Mouse (Mus musculus): Measurements from ENCODE around the gene Apaf1. TPM values are rescaled to one million over a fixed set of nuclear protein-coding genes. Genes with fewer than 3 reads are reported as not detected.
A peak's percentile ranks its signal among the peaks of the same experiment; 100 is the strongest.

Gene Apaf1
- polyA plus RNA-seq, 1 experiment from 2014 or later: 29.6 TPM

DNA sequence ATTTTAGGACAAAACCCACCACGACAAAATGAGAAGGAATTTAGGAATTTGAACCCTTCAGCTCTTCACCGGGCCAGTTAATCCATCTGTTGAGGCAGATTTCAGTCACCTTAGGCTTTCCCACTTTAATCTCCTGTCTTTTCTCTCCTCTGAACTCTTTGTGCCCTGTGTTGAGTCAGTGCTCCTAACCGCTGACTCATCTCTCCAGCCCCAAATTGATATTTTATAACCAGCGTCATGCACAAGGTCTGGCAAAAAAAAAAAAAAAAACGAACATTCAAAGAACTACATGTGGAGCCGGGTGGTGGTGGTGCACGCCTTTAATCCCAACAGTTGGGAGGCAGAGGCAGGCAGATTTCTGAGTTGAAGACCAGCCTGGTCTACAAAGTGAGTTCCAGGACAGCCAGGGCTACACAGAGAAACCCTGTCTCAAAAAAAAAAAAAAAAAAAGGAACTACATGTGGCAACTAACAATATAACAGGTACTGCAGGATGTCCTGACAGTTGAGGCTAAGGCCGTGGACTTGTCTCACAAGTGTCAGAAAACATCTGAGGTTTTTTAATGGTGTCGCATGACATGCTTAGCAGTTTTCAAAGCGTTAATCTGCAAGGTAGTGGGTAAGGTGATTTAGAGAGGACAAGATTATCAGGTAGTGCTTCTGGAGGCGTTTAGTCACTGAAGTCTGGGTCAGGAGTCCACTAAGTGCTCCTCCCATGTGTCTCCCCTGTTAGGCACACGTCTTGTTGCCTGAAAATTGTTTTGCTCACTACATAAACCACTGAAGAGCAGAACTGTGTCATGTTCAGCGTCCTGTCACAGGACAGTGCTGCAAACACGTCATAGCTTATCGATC is 11.9 kb upstream of the Apaf1 start:
- Histone ChIP-seq H3K4me3 (replicated peaks; ENCODE audit: low read depth, low read length) (no peak overlapping the region), H3K27ac (replicated peaks; ENCODE audit: low read depth, low read length) (no peak overlapping the region), H3K9me3 (ENCODE audit: control insufficient read depth, low read length) (no peaks in the 10 kb centered on the region), H3K4me2 (ENCODE audit: low read length) (no peak overlapping the region), H3K9ac (replicated peaks; ENCODE audit: low read length) (no peak overlapping the region), H3K4me1 (ENCODE audit: control insufficient read depth, insufficient read depth, low read length) (no peaks in the 10 kb centered on the region), H3K27me3 (ENCODE audit: control insufficient read depth, insufficient read depth, low read length) (no peaks in the 10 kb centered on the region), H3K36me3 (ENCODE audit: control insufficient read depth, insufficient read depth, low read length) (no peaks in the 10 kb centered on the region)
- WGBS: 91% methylated on average over 15 of the region's 15 CpGs
- DNase-seq (no peak), ATAC-seq (ENCODE audit: low FRiP score, low TSS enrichment) (no peak)

DNA sequence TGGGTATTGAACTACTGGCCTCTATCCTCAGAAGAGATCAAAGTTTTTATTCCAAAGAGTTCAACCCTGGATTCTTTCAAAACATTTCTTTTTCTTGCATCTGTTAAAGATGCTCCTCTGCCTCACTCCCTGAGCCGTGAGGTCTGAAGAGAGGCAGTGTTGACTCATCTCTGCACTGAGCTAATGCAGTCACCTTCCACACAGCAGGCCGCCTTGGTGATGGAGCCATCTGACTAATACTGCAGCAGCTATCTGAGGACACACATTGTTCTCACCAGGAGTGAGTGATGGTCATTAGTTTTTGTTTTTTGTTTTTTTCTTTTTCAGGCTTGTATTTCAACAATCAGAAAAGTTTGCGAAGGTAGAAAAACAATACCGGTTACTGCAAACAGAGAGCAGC is 10.2 kb upstream of the Apaf1 start:
- no peak for ATAC-seq (ENCODE audit: low FRiP score, low TSS enrichment)
- H3K4me2 ChIP-seq (ENCODE audit: low read length): no peak overlapping the region
- no peak overlapping the region for H3K9ac ChIP-seq (replicated peaks; ENCODE audit: low read length)
- no peaks in the 10 kb centered on the region for H3K27me3 ChIP-seq (ENCODE audit: control insufficient read depth, insufficient read depth, low read length)
- no peaks in the 10 kb centered on the region for H3K36me3 ChIP-seq (ENCODE audit: control insufficient read depth, insufficient read depth, low read length)
- no peak overlapping the region for H3K4me3 ChIP-seq (replicated peaks; ENCODE audit: low read depth, low read length)
- WGBS: 90% methylated on average over 4 of the region's 4 CpGs
- H3K9me3 ChIP-seq (ENCODE audit: control insufficient read depth, low read length): no peaks in the 10 kb centered on the region
- DNase-seq: no peak
- no peaks in the 10 kb centered on the region for H3K4me1 ChIP-seq (ENCODE audit: control insufficient read depth, insufficient read depth, low read length)
- H3K27ac ChIP-seq (replicated peaks; ENCODE audit: low read depth, low read length): no peak overlapping the region

DNA sequence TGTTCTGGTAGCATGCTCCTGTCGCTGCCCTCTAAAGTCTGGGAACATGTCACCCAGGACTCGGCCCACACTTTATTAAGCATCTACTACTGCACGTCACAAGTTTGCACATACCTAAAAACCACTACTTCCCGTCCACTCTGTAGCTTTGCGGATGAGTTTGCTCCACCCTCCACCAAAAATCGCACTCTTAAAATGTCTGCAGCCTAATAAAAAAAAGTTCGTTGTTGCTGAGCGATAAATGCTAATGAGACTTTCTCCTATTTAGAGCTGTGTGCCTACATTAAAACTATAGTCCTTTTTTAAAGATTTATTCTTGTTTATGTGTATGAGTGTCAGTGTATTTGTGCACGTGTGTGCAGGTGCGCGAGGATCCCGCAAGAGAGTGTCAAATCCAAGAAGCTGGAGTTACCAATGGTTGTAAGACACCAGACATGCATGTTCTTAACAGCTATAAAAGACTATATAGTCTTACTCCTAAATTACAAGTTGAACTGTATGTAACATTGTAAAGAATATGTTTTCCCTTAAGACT is 890 bp upstream of the Apaf1 start:
- Histone ChIP-seq H3K9ac (replicated peaks; ENCODE audit: low read length) (peak overlapping the region; percentile 66), H3K4me1 (ENCODE audit: control insufficient read depth, insufficient read depth, low read length) (0 out of 2 replicates have a peak, but pooled peaks cover 3% of the 10 kb centered on the region), H3K27me3 (ENCODE audit: control insufficient read depth, insufficient read depth, low read length) (no peaks in the 10 kb centered on the region), H3K9me3 (ENCODE audit: control insufficient read depth, low read length) (no peaks in the 10 kb centered on the region), H3K36me3 (ENCODE audit: control insufficient read depth, insufficient read depth, low read length) (peaks cover under 1% of the 10 kb centered on the region; the same call in 1 of the 2 replicates), H3K4me2 (ENCODE audit: low read length) (peak overlapping the region; percentile 76), H3K4me3 (replicated peaks; ENCODE audit: low read depth, low read length) (peak overlapping the region; percentile 88), H3K27ac (replicated peaks; ENCODE audit: low read depth, low read length) (peak overlapping the region; percentile 68)
- WGBS: 47% methylated on average over 12 of the region's 12 CpGs
- ATAC-seq (ENCODE audit: low FRiP score, low TSS enrichment): no peak
- no peak for DNase-seq

DNA sequence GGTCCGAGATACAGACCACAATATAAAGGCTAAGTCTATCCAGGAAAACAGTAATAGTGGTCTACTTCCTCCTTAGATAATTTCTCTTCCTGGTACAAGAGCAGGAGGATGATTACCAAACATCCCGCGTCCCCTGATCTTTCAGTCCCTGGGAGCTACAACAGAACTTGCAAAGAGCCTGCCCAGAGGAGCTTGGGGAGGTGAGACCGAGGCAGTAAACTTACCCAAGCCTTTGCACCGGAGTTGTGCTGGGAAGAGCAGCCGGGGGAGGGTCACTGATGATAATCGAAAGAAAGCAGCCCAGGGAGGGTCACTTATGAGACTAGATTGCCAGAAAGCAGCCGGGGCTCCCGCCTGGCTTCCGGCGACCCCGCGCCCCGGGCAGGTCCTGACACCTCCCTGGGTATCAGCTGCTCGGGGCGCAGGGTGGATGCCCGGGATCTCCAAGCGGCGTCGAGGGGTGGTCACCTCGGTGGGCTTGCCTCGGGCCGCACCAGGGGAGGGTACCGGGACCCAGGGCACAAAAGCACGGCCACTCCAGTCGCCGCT is 537 bp downstream of the Apaf1 start:
- Histone ChIP-seq H3K4me3 (replicated peaks; ENCODE audit: low read depth, low read length) (peak overlapping the region; percentile 88), H3K27me3 (ENCODE audit: control insufficient read depth, insufficient read depth, low read length) (no peaks in the 10 kb centered on the region), H3K4me1 (ENCODE audit: control insufficient read depth, insufficient read depth, low read length) (0 out of 2 replicates have a peak, but pooled peaks cover 3% of the 10 kb centered on the region), H3K4me2 (ENCODE audit: low read length) (peak overlapping the region; percentile 70), H3K9me3 (ENCODE audit: control insufficient read depth, low read length) (no peaks in the 10 kb centered on the region), H3K27ac (replicated peaks; ENCODE audit: low read depth, low read length) (peak overlapping the region; percentile 86), H3K36me3 (ENCODE audit: control insufficient read depth, insufficient read depth, low read length) (peaks cover 14% of the 10 kb centered on the region), H3K9ac (replicated peaks; ENCODE audit: low read length) (peak overlapping the region; percentile 84)
- WGBS: under 1% methylated on average over 27 of the region's 27 CpGs
- DNase-seq: peak; percentile 54
- 0 out of 2 replicates have a peak, but pooled peaks have one; percentile 39 for ATAC-seq (ENCODE audit: low FRiP score, low TSS enrichment)

DNA sequence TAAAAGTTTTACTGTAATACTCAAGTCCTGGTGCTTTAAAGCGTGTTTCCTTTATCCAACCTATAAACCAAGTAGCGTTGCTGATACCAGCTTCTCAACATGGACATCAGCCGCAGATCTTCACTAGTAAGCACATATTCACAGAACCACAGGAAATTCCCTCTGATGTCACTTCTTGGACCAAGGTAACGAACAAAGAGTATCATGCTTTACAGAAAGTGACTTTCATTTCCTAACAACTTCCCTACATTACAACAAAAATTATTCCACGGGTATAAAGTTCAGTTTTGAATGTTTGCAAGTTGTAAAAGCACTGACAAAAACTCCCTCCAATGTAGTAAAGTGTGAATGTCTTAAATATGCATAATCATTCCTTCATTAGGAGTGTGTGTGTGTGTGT is 2.0 kb downstream of the Apaf1 start:
- Histone ChIP-seq H3K36me3 (ENCODE audit: control insufficient read depth, insufficient read depth, low read length) (peaks cover 29% of the 10 kb centered on the region), H3K4me3 (replicated peaks; ENCODE audit: low read depth, low read length) (no peak overlapping the region), H3K4me2 (ENCODE audit: low read length) (no peak overlapping the region), H3K9ac (replicated peaks; ENCODE audit: low read length) (no peak overlapping the region), H3K27me3 (ENCODE audit: control insufficient read depth, insufficient read depth, low read length) (no peaks in the 10 kb centered on the region), H3K9me3 (ENCODE audit: control insufficient read depth, low read length) (no peaks in the 10 kb centered on the region), H3K4me1 (ENCODE audit: control insufficient read depth, insufficient read depth, low read length) (0 out of 2 replicates have a peak, but pooled peaks cover 3% of the 10 kb centered on the region), H3K27ac (replicated peaks; ENCODE audit: low read depth, low read length) (no peak overlapping the region)
- WGBS: 92% methylated on average over 5 of the region's 5 CpGs
- ATAC-seq (ENCODE audit: low FRiP score, low TSS enrichment) (no peak), DNase-seq (no peak)

DNA sequence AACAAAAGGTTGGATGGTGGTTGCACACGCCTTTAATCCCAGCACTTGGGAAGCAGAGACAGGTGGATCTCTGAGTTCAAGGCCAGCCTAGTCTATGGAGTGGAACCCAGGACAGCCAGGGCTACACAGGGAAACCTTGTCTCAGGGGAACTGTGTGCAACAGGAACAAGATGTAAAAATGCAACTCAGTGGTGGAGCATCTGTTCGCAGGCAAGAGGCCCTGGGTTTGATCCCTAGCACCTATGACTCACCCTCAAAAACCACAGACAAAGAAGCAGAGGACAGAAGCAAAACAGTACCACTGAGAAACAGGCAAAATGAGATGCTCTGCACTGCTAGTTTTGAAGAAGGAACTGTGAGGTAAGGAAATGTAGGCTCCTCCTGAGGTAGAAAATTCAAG is 5.9 kb downstream of the Apaf1 start:
- Histone ChIP-seq H3K9me3 (ENCODE audit: control insufficient read depth, low read length) (no peaks in the 10 kb centered on the region), H3K4me3 (replicated peaks; ENCODE audit: low read depth, low read length) (no peak overlapping the region), H3K27ac (replicated peaks; ENCODE audit: low read depth, low read length) (no peak overlapping the region), H3K4me1 (ENCODE audit: control insufficient read depth, insufficient read depth, low read length) (0 out of 2 replicates have a peak, but pooled peaks cover 3% of the 10 kb centered on the region), H3K27me3 (ENCODE audit: control insufficient read depth, insufficient read depth, low read length) (no peaks in the 10 kb centered on the region), H3K9ac (replicated peaks; ENCODE audit: low read length) (no peak overlapping the region), H3K4me2 (ENCODE audit: low read length) (no peak overlapping the region), H3K36me3 (ENCODE audit: control insufficient read depth, insufficient read depth, low read length) (peaks cover 38% of the 10 kb centered on the region)
- ATAC-seq (ENCODE audit: low FRiP score, low TSS enrichment) (no peak), DNase-seq (no peak)
- 94% methylated on average over 2 of the region's 2 CpGs for WGBS

DNA sequence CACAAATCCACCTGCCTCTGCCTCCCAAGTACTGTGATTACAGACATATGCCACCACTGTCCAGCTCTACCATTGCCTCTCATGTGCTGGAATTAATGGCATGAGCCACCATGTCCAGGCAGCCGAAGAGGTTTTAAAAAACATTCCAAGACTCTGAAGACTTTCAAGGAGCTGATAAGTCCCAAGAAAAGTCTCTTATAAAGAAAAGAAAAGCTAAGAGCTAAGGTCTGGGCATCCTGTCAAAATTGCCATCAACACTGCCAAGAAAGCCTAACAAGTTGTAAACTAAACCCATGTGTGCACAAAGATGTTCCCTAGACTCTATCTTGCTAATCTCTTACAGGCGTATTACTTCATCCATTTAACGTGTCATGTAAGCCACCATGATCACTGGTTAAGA is 9.2 kb downstream of the Apaf1 start:
- no peaks in the 10 kb centered on the region for H3K4me1 ChIP-seq (ENCODE audit: control insufficient read depth, insufficient read depth, low read length)
- no peaks in the 10 kb centered on the region for H3K9me3 ChIP-seq (ENCODE audit: control insufficient read depth, low read length)
- ATAC-seq (ENCODE audit: low FRiP score, low TSS enrichment) (no peak), DNase-seq (no peak)
- no peak overlapping the region for H3K9ac ChIP-seq (replicated peaks; ENCODE audit: low read length)
- H3K27me3 ChIP-seq (ENCODE audit: control insufficient read depth, insufficient read depth, low read length): no peaks in the 10 kb centered on the region
- no peak overlapping the region for H3K27ac ChIP-seq (replicated peaks; ENCODE audit: low read depth, low read length)
- 87% methylated on average over 3 of the region's 3 CpGs for whole genome bisulfite sequencing
- no peak overlapping the region for H3K4me2 ChIP-seq (ENCODE audit: low read length)
- peaks cover 39% of the 10 kb centered on the region for H3K36me3 ChIP-seq (ENCODE audit: control insufficient read depth, insufficient read depth, low read length)
- H3K4me3 ChIP-seq (replicated peaks; ENCODE audit: low read depth, low read length): no peak overlapping the region

DNA sequence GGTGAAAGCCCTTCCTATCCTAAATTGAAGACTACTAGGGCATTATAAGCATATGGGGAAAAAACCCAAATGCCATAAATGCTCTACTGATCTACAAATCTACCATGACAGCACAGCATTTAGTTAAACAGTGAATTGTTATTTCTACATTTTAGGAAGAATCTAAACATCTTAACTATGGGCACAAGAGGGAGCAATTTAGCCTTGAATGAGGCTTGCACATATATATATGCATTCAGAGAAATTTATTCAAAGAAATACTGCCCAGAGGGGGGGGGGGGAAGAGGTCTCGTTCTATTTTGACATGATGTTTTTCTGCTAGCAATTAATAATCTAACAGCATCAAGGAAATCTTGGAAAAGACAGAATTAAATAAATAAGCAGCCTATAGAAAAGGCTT is 10.8 kb downstream of the Apaf1 start:
- no peak overlapping the region for H3K9ac ChIP-seq (replicated peaks; ENCODE audit: low read length)
- no peaks in the 10 kb centered on the region for H3K27me3 ChIP-seq (ENCODE audit: control insufficient read depth, insufficient read depth, low read length)
- no peak overlapping the region for H3K27ac ChIP-seq (replicated peaks; ENCODE audit: low read depth, low read length)
- no peak overlapping the region for H3K4me2 ChIP-seq (ENCODE audit: low read length)
- DNase-seq: peak; percentile 69
- peaks cover 34% of the 10 kb centered on the region for H3K36me3 ChIP-seq (ENCODE audit: control insufficient read depth, insufficient read depth, low read length)
- H3K9me3 ChIP-seq (ENCODE audit: control insufficient read depth, low read length): no peaks in the 10 kb centered on the region
- H3K4me1 ChIP-seq (ENCODE audit: control insufficient read depth, insufficient read depth, low read length): no peaks in the 10 kb centered on the region
- WGBS: 29% methylated on average over 1 of the region's 1 CpGs
- no peak for ATAC-seq (ENCODE audit: low FRiP score, low TSS enrichment)
- H3K4me3 ChIP-seq (replicated peaks; ENCODE audit: low read depth, low read length): no peak overlapping the region
